Mouse (Mus musculus): ENCODE results near the gene Washc4. TPM values are rescaled to one million over a fixed set of nuclear protein-coding genes. Genes with fewer than 3 reads are reported as not detected.

Washc4 gene
- polyA plus RNA-seq, 1 experiment from 2014 or later = 21.7 TPM

DNA sequence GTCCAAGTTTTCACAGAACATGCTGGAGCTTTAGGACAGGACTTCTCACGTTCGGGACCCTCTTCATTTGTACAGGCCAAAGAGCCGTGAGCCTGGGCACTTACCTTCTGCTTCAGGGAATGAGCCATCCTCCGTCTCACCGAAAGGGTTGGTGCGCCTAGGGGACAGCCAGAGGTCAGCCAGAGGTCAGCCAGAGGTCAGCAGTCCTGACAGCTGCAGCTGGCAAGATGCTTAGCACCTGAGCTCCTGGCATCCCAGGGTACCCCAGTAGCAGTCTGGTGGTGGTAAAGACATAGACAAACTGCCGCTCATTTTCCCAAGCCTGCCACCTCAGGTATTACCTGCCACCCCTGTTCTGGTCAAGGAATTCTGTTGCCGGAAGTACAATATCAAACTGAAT, 65.0 kb downstream of the Washc4 start:
- H3K27me3 ChIP-seq (ENCODE audit: insufficient read depth, low read length) = no peaks in the 10 kb centered on the region
- ATAC-seq (replicated peaks; ENCODE audit: low FRiP score, low read depth) = no peak
- no peak overlapping the region for H3K4me3 ChIP-seq (replicated peaks; ENCODE audit: low read depth, low read length)
- no peak overlapping the region for H3K9ac ChIP-seq (ENCODE audit: low read depth, low read length)
- TF ChIP-seq CTCF (IDR thresholded peaks at IDR 0.05; ENCODE audit: low read depth) = no peak
- H3K9me3 ChIP-seq (replicated peaks; ENCODE audit: low read length) = no peaks in the 10 kb centered on the region
- WGBS = 82% methylated on average over 8 of the region's 8 CpGs
- no peak for DNase-seq (ENCODE audit: low spot score)
- H3K36me3 ChIP-seq (ENCODE audit: insufficient read depth, low read length) = peaks cover 23% of the 10 kb centered on the region; the same call in 1 of the 2 replicates
- H3K27ac ChIP-seq = no peak overlapping the region
- H3K4me1 ChIP-seq (replicated peaks; ENCODE audit: insufficient read depth, low read length) = no peaks in the 10 kb centered on the region
- H3K4me2 ChIP-seq (ENCODE audit: low read length) = no peak overlapping the region

- no peak overlapping the region for H3K27ac ChIP-seq
- 97% methylated on average over 7 of the region's 7 CpGs for WGBS
- H3K4me2 ChIP-seq (ENCODE audit: low read length) = no peak overlapping the region
- peaks cover 19% of the 10 kb centered on the region; the same call in 1 of the 2 replicates for H3K36me3 ChIP-seq (ENCODE audit: insufficient read depth, low read length)
- no peak overlapping the region for H3K4me3 ChIP-seq (replicated peaks; ENCODE audit: low read depth, low read length)
- no peak for TF ChIP-seq CTCF (IDR thresholded peaks at IDR 0.05; ENCODE audit: low read depth)
- H3K9ac ChIP-seq (ENCODE audit: low read depth, low read length) = no peak overlapping the region
- DNase-seq (ENCODE audit: low spot score) (no peak), ATAC-seq (replicated peaks; ENCODE audit: low FRiP score, low read depth) (no peak)
- no peaks in the 10 kb centered on the region for H3K9me3 ChIP-seq (replicated peaks; ENCODE audit: low read length)
- no peaks in the 10 kb centered on the region for H3K4me1 ChIP-seq (replicated peaks; ENCODE audit: insufficient read depth, low read length)
- no peaks in the 10 kb centered on the region for H3K27me3 ChIP-seq (ENCODE audit: insufficient read depth, low read length)
Measured at GRCm38 (mm10) chr10:83610518-83610917, 67.0 kb downstream of the Washc4 start.

DNA sequence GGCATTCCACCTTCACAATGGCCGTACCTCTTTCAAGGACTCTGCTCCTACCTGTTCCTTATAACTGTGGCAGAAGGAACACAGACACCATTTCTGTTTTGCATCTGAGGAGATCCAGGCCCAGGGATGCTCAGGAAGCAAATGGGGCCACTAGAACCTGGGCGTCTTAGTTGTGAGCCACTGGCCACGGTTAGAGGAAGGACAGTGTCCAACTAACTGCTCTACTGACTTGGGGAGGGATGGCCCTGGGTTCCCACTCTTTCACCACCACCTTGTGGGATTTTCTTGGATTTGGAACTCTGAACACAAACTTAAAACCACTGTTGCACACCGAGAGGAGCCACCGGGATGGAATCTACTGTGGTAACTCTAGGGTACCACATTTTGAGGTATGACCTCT, 68.3 kb downstream of the Washc4 start:
- no peaks in the 10 kb centered on the region for H3K27me3 ChIP-seq (ENCODE audit: insufficient read depth, low read length)
- no peak overlapping the region for H3K9ac ChIP-seq (ENCODE audit: low read depth, low read length)
- ATAC-seq (replicated peaks; ENCODE audit: low FRiP score, low read depth) (no peak), DNase-seq (ENCODE audit: low spot score) (no peak)
- peaks cover 19% of the 10 kb centered on the region; the same call in 1 of the 2 replicates for H3K36me3 ChIP-seq (ENCODE audit: insufficient read depth, low read length)
- H3K4me2 ChIP-seq (ENCODE audit: low read length) = no peak overlapping the region
- H3K4me3 ChIP-seq (replicated peaks; ENCODE audit: low read depth, low read length) = no peak overlapping the region
- H3K4me1 ChIP-seq (replicated peaks; ENCODE audit: insufficient read depth, low read length) = no peaks in the 10 kb centered on the region
- no peak overlapping the region for H3K27ac ChIP-seq
- H3K9me3 ChIP-seq (replicated peaks; ENCODE audit: low read length) = no peaks in the 10 kb centered on the region
- no peak for TF ChIP-seq CTCF (IDR thresholded peaks at IDR 0.05; ENCODE audit: low read depth)
- WGBS = 96% methylated on average over 5 of the region's 5 CpGs

- DNase-seq (ENCODE audit: low spot score) (no peak), ATAC-seq (replicated peaks; ENCODE audit: low FRiP score, low read depth) (no peak)
- Histone ChIP-seq H3K9me3 (replicated peaks; ENCODE audit: low read length) (no peaks in the 10 kb centered on the region), H3K4me3 (replicated peaks; ENCODE audit: low read depth, low read length) (no peak overlapping the region), H3K4me1 (replicated peaks; ENCODE audit: insufficient read depth, low read length) (no peaks in the 10 kb centered on the region), H3K27ac (no peak overlapping the region), H3K9ac (ENCODE audit: low read depth, low read length) (no peak overlapping the region), H3K27me3 (ENCODE audit: insufficient read depth, low read length) (no peaks in the 10 kb centered on the region), H3K4me2 (ENCODE audit: low read length) (no peak overlapping the region), H3K36me3 (ENCODE audit: insufficient read depth, low read length) (peaks cover 18% of the 10 kb centered on the region; the same call in 1 of the 2 replicates)
- 89% methylated on average over 14 of the region's 14 CpGs for WGBS
- TF ChIP-seq CTCF (IDR thresholded peaks at IDR 0.05; ENCODE audit: low read depth) = no peak
Measured at GRCm38 (mm10) chr10:83612648-83613215, 69.2 kb downstream of the Washc4 start.

GRCm38 (mm10) chr10:83617366-83617765, 73.8 kb downstream of the Washc4 start:
- DNase-seq (ENCODE audit: low spot score) = peak; percentile 44

DNA sequence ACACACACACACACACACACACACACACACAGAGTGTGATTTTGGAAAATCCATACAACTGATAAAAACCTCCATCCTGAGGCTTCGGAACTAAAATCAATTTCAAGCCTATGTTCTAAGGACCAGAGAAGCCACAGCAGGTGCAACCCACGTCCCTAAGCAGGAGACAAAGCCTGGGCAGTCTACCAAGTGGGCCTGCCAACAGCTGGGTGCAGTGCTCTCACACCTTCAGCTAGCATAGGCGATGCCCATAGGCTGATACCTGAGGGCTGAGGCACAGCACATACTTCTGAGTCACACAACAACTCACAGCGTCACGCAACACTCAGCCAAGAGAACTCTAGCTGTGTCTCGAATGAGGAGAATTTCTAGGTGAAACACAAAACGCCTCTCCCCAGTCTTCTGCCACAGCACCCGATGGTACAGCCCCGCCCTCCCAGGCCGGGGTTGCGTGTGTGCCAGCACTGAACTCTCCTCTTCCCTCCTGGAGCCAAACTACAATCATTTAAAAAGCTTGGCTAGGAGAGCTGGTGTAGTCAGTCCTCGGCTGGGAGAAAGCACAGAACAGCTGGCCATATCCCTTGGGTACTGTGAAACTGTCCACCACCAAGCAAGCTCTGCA, 75.4 kb downstream of the Washc4 start:
- no peak for ATAC-seq (replicated peaks; ENCODE audit: low FRiP score, low read depth)
- no peak for TF ChIP-seq CTCF (IDR thresholded peaks at IDR 0.05; ENCODE audit: low read depth)
- Histone ChIP-seq H3K9me3 (replicated peaks; ENCODE audit: low read length) (no peaks in the 10 kb centered on the region), H3K4me1 (replicated peaks; ENCODE audit: insufficient read depth, low read length) (no peaks in the 10 kb centered on the region), H3K9ac (ENCODE audit: low read depth, low read length) (no peak overlapping the region), H3K4me3 (replicated peaks; ENCODE audit: low read depth, low read length) (no peak overlapping the region), H3K36me3 (ENCODE audit: insufficient read depth, low read length) (peaks cover 5% of the 10 kb centered on the region; the same call in 1 of the 2 replicates), H3K27ac (no peak overlapping the region), H3K4me2 (ENCODE audit: low read length) (no peak overlapping the region), H3K27me3 (ENCODE audit: insufficient read depth, low read length) (no peaks in the 10 kb centered on the region)
- 76% methylated on average over 12 of the region's 12 CpGs for WGBS
- no peak for DNase-seq (ENCODE audit: low spot score)

More at GRCm38 (mm10) chr10:83617366-83617765, 73.8 kb downstream of the Washc4 start:
- ATAC-seq (replicated peaks; ENCODE audit: low FRiP score, low read depth) = no peak
- no peaks in the 10 kb centered on the region for H3K9me3 ChIP-seq (replicated peaks; ENCODE audit: low read length)
- peak; percentile 66 for TF ChIP-seq CTCF (IDR thresholded peaks at IDR 0.05; ENCODE audit: low read depth)
- H3K36me3 ChIP-seq (ENCODE audit: insufficient read depth, low read length) = peaks cover 10% of the 10 kb centered on the region
- WGBS = 67% methylated on average over 10 of the region's 10 CpGs
- no peaks in the 10 kb centered on the region for H3K27me3 ChIP-seq (ENCODE audit: insufficient read depth, low read length)
- no peak overlapping the region for H3K9ac ChIP-seq (ENCODE audit: low read depth, low read length)
- H3K4me2 ChIP-seq (ENCODE audit: low read length) = no peak overlapping the region
- no peak overlapping the region for H3K4me3 ChIP-seq (replicated peaks; ENCODE audit: low read depth, low read length)
- H3K4me1 ChIP-seq (replicated peaks; ENCODE audit: insufficient read depth, low read length) = no peaks in the 10 kb centered on the region
- H3K27ac ChIP-seq = no peak overlapping the region
